Mouse (Mus musculus) heart, postnatal 0 days (tissue): ENCODE data around the gene Rpgrip1. TPM values are rescaled to one million over a fixed set of nuclear protein-coding genes. Genes with fewer than 3 reads are reported as not detected.

Experiments used
- ATAC-seq: fragments of 200-750 bp; cut with Nextera tagmentation; 2 replicates; pipeline ENCODE4 v1.8.0; 2017; ENCODE audit warnings: low read depth, moderate number of reproducible peaks, moderate library complexity; ENCODE audit not compliant: insufficient read depth
- DNase-seq: peaks from one replicate; pipeline ENCODE4 v3.0.0-alpha.2; 2016; ENCODE audit warnings: low spot score
- H3K27ac ChIP-seq: fragments of 300-500 bp; sonication (generic); 2 replicates; pipeline ENCODE4 v1.5.1; 2014; ENCODE audit warnings: low read depth, mild to moderate bottlenecking
- H3K27me3 ChIP-seq: fragments of 300-500 bp; sonication (generic); 2 replicates; pipeline ENCODE4 v1.6.1; 2014; ENCODE audit warnings: low read length, mixed read lengths; ENCODE audit not compliant: control insufficient read depth, insufficient read depth
- H3K36me3 ChIP-seq: fragments of 300-500 bp; sonication (generic); replicated peaks from 2 replicates; pipeline ENCODE4 v1.6.1; 2014; ENCODE audit warnings: low read length, mixed read lengths; ENCODE audit not compliant: control insufficient read depth, insufficient read depth
- H3K4me1 ChIP-seq: fragments of 300-500 bp; sonication (generic); 2 replicates; pipeline ENCODE4 v1.6.1; 2014; ENCODE audit warnings: antibody characterized with exemption; ENCODE audit not compliant: control insufficient read depth, insufficient read depth
- H3K4me2 ChIP-seq: fragments of 300-500 bp; sonication (generic); 2 replicates; pipeline ENCODE4 v1.6.1; 2014; ENCODE audit warnings: low read depth, mild to moderate bottlenecking, low read length, moderate library complexity
- H3K4me3 ChIP-seq: fragments of 300-500 bp; sonication (generic); 2 replicates; pipeline ENCODE4 v1.5.1; 2014; ENCODE audit warnings: low read depth, low read length
- H3K9ac ChIP-seq: fragments of 300-500 bp; sonication (generic); replicated peaks from 2 replicates; pipeline ENCODE4 v1.6.1; 2014; ENCODE audit warnings: low read depth, low read length, mixed read lengths
- H3K9me3 ChIP-seq: fragments of 300-500 bp; sonication (generic); replicated peaks from 2 replicates; pipeline ENCODE4 v1.6.1; 2016; ENCODE audit warnings: low read length; ENCODE audit not compliant: control insufficient read depth
- CTCF ChIP-seq: IDR thresholded peaks from 2 replicates; pipeline ENCODE4 v1.5.1; 2016; ENCODE audit warnings: antibody characterized with exemption, control low read depth, low read depth
- EP300 ChIP-seq: IDR thresholded peaks from 2 replicates; pipeline ENCODE4 v1.6.1; 2016; ENCODE audit warnings: antibody characterized with exemption, low read depth
- WGBS: fragments of 180-500 bp; shearing (Covaris S2); extraction: QIAGEN DNeasy Blood & Tissue Kit; methylation state at CpG from one replicate; pipeline ENCODE4 v1.1.7; 2014; 5-methylcytosine and 5-hydroxymethylcytosine counted together
- polyA plus RNA-seq: library from polyadenylated mRNA; unstranded; fragments of >200 nt; fragmentation: Nextera tagmentation; extraction: Ambion mirVana; gene quantifications from 2 replicates; pipeline ENCODE4 v1.2.1, GENCODE M21; 2015
- total RNA-seq: library from RNA; depleted of rRNA; stranded (reverse); fragments of >200 nt; gene quantifications from 2 replicates; pipeline ENCODE4 v1.2.3, GENCODE M21; 2014; ENCODE audit warnings: low replicate concordance

Rpgrip1 gene
- total and polyA plus RNA-seq, 2 experiments from 2014 or later = 0.08 to 23.5 TPM

DNA sequence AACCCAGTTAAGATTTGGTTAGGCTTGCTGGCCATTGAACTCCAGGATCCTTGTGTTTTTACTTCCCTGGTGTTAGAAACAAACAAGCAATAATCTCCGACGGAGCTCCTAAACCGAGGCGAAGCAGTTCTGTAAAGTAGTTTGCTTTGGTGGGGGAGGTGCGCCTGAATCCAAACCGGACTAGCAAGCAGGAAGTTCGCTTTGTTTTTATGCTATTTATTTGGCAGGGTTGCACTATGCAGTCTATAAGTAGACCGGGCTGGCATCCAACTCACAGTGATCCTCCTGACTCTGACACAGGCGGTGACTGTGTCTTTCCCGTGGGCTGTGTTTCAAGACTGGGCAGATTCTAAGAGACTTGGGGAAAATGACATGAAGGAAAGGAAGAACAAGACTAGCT, 3.8 kb upstream of the Rpgrip1 start:
- Histone ChIP-seq H3K27me3 (no peaks in the 10 kb centered on the region), H3K27ac (peak overlapping the region; percentile 84), H3K36me3 (no peaks in the 10 kb centered on the region; the same call in 1 of the 2 replicates), H3K9me3 (no peaks in the 10 kb centered on the region), H3K4me2 (peak overlapping the region; percentile 38), H3K4me1 (peaks cover 3% of the 10 kb centered on the region; the same call in 1 of the 2 replicates), H3K9ac (peak overlapping the region; percentile 28), H3K4me3 (no peak overlapping the region)
- no peak for TF ChIP-seq EP300
- no peak for TF ChIP-seq CTCF
- ATAC-seq = no peak
- DNase-seq = peak; percentile 76
- 8% methylated on average over 10 of the region's 10 CpGs for WGBS

DNA sequence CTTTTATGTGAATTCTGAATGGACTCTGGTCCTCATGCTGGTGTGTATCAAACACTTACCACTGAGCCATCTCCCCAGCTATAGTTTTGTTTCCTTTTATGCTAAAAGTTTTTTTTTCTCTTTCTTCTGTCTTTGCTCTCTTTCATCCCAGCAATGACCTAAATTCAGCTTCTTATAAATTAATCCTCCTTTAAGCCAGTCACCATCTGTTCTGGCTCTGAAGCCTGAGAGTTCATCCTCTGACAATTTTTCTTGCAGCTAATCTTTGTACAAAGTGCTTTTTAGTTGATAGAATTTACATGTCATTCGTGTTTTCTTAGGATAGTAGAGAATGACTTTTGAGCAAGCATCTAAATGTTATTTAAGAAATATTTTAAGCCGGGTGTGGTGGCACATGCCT, 2.5 kb upstream of the Rpgrip1 start:
- H3K9ac ChIP-seq = no peak overlapping the region
- DNase-seq (no peak), ATAC-seq (no peak)
- no peak overlapping the region for H3K4me3 ChIP-seq
- 74% methylated on average over 2 of the region's 2 CpGs for WGBS
- H3K4me2 ChIP-seq = no peak overlapping the region
- H3K4me1 ChIP-seq = no peaks in the 10 kb centered on the region; the same call in 1 of the 2 replicates
- TF ChIP-seq EP300 (no peak), CTCF (no peak)
- no peaks in the 10 kb centered on the region for H3K27me3 ChIP-seq
- no peaks in the 10 kb centered on the region for H3K9me3 ChIP-seq
- H3K36me3 ChIP-seq = no peaks in the 10 kb centered on the region
- no peak overlapping the region for H3K27ac ChIP-seq

DNA sequence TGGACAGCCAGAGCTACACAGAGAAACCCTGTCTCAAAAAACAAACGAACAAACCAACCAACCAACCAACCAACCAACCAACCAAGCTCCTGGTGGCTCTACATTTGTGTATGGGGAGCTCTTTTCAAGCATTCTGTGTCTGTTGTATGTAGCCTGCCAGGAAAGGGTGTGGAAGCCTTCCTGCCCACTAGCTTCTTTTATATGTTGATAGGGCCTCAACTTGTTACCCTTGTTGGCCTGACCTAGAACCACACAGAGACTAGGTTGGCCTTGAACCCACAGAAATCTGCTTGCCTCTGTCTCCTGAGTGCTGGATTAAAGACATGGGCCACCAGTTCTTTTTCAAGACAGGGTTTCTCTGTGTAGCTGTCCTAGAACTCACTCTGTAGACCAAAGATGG, 3.6 kb downstream of the Rpgrip1 start:
- TF ChIP-seq CTCF (no peak), EP300 (no peak)
- DNase-seq (no peak), ATAC-seq (no peak)
- H3K36me3 ChIP-seq = no peaks in the 10 kb centered on the region
- no peak overlapping the region for H3K4me2 ChIP-seq
- 52% methylated on average over 1 of the region's 1 CpGs for WGBS
- no peaks in the 10 kb centered on the region for H3K9me3 ChIP-seq
- no peak overlapping the region for H3K4me3 ChIP-seq
- H3K27me3 ChIP-seq = no peaks in the 10 kb centered on the region
- no peaks in the 10 kb centered on the region for H3K4me1 ChIP-seq
- H3K27ac ChIP-seq = no peak overlapping the region
- no peak overlapping the region for H3K9ac ChIP-seq

DNA sequence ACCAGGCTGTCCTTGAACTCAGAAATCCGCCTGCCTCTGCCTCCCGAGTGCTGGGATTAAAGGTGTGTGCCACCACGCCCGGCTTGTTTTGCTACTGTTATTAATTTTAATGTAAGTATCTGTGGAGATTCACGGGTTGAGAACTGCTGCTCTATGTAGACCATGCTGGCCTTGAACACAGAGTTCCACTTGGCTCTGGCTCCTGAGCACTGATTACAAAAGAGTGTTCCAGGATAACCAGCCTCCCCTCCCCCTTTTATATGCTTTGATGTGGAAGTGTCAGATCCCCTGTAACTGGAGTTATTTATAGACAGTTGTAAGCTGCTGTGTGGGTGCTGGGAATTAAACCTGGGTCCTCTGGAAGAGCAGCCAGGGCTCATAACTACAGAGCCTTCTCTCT, 6.7 kb downstream of the Rpgrip1 start:
- TF ChIP-seq CTCF = no peak
- no peak for TF ChIP-seq EP300
- Histone ChIP-seq H3K27ac (no peak overlapping the region), H3K27me3 (0 out of 2 replicates have a peak, but pooled peaks cover 5% of the 10 kb centered on the region), H3K4me2 (no peak overlapping the region), H3K9ac (no peak overlapping the region), H3K4me3 (no peak overlapping the region), H3K9me3 (no peaks in the 10 kb centered on the region), H3K36me3 (no peaks in the 10 kb centered on the region), H3K4me1 (no peaks in the 10 kb centered on the region)
- DNase-seq (no peak), ATAC-seq (no peak)
- WGBS = 91% methylated on average over 5 of the region's 5 CpGs

- Histone ChIP-seq H3K27me3 (0 out of 2 replicates have a peak, but pooled peaks cover 5% of the 10 kb centered on the region), H3K4me3 (peak overlapping the region; percentile 61), H3K9me3 (no peaks in the 10 kb centered on the region), H3K9ac (peak overlapping the region; percentile 72; the same call in 1 of the 2 replicates), H3K4me2 (peak overlapping the region; percentile 97), H3K27ac (peak overlapping the region; percentile 39), H3K4me1 (no peaks in the 10 kb centered on the region), H3K36me3 (no peaks in the 10 kb centered on the region)
- DNase-seq (no peak), ATAC-seq (no peak)
- WGBS = 17% methylated on average over 8 of the region's 8 CpGs
- TF ChIP-seq EP300 = no peak
- no peak for TF ChIP-seq CTCF
Observed at GRCm38 (mm10) chr14:52118456-52118822, 7.9 kb downstream of the Rpgrip1 start.

- no peak for TF ChIP-seq EP300
- TF ChIP-seq CTCF = 0 out of 2 replicates have a peak, but pooled peaks have one; percentile 10
- H3K9ac ChIP-seq = peak overlapping the region; percentile 72
- DNase-seq = peak; percentile 43
- no peaks in the 10 kb centered on the region for H3K36me3 ChIP-seq
- under 1% methylated on average over 38 of the region's 38 CpGs for WGBS
- peak overlapping the region; percentile 61 for H3K4me3 ChIP-seq
- peak; percentile 81 for ATAC-seq
- H3K9me3 ChIP-seq = no peaks in the 10 kb centered on the region
- H3K27ac ChIP-seq = peak overlapping the region; percentile 39
- 0 out of 2 replicates have a peak, but pooled peaks cover 5% of the 10 kb centered on the region for H3K27me3 ChIP-seq
- H3K4me2 ChIP-seq = peak overlapping the region; percentile 97
- H3K4me1 ChIP-seq = no peaks in the 10 kb centered on the region
Observed at GRCm38 (mm10) chr14:52118823-52119608, 8.5 kb downstream of the Rpgrip1 start.
